Mouse (Mus musculus): ENCODE measurements at regions not wholly inside any gene's neighbourhood (a gene's known extent, or its start where the extent isn't known, plus 50 kb on each side); places are given as distances from the start of the nearest gene placed in this dataset.

DNA sequence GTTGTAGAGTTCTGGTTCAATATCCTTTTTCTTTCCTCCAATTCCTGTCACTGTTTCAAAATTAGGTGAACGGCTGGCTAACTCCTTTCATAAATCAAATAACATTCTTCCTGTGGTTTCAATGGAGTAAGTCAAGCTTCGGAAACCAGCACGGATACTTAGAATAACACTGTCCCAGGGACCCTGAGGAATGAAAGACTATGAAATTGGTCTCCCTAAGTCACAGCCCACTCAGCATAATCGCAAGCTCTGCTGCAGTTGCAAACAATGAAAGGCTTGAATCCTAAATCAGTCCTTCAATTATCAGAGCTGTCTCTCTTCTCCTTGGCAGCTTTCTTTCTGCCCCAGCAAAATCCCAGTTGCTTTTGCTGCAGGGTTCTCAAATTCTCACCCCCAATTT, 475.8 kb downstream of the Rps29 start:
- TF ChIP-seq CTCF (conservative IDR thresholded peaks at IDR 0.05 in 1 of 2, IDR thresholded peaks at IDR 0.05 in 1 of 2; ENCODE audit: low read depth in 2 of 2, low read length in 2 of 2): no peak
- TF ChIP-seq PAX5 (IDR thresholded peaks at IDR 0.05; ENCODE audit: low read length): no peak
- no peak for TF ChIP-seq POLR2A (IDR thresholded peaks at IDR 0.05; ENCODE audit: low read depth, low read length)
- TF ChIP-seq EP300 (IDR thresholded peaks at IDR 0.05; ENCODE audit: low read length): no peak
- no peak for TF ChIP-seq HCFC1 (IDR thresholded peaks at IDR 0.05; ENCODE audit: low read depth, low read length)
- TF ChIP-seq TCF12 (IDR thresholded peaks at IDR 0.05; ENCODE audit: low read depth, low read length): no peak
- no peak for TF ChIP-seq GABPA (IDR thresholded peaks at IDR 0.05; ENCODE audit: insufficient replicate concordance, low read depth, low read length)
- TF ChIP-seq NELFE (IDR thresholded peaks at IDR 0.05; ENCODE audit: low read depth, low read length): no peak
- no peak for TF ChIP-seq RCOR1 (conservative IDR thresholded peaks at IDR 0.05; ENCODE audit: low read depth, low read length)
- TF ChIP-seq MAX (IDR thresholded peaks at IDR 0.05; ENCODE audit: low read length): no peak
- TF ChIP-seq POLR2AphosphoS2 (IDR thresholded peaks at IDR 0.05; ENCODE audit: low read depth, low read length): no peak
- TF ChIP-seq UBTF (IDR thresholded peaks at IDR 0.05; ENCODE audit: low read depth, low read length): no peak
- TF ChIP-seq ELF1 (IDR thresholded peaks at IDR 0.05; ENCODE audit: low read depth, low read length): no peak
